Mouse (Mus musculus): ENCODE measurements around the gene Cdc42bpg.

- TF ChIP-seq CTCF (conservative IDR thresholded peaks at IDR 0.05; ENCODE audit: low read length): no peak
- no peak for TF ChIP-seq POU5F1 (IDR thresholded peaks at IDR 0.05; ENCODE audit: borderline replicate concordance, low read length)
Measured at GRCm38 (mm10) chr19:6294301-6294700, 12.0 kb upstream of the Cdc42bpg start.

Measured in E14TG2a.4 (cell line).